Mouse (Mus musculus) kidney, postnatal 4 days (tissue): ENCODE results near the gene Cpn2.

ENCODE experiments used
- DNase-seq, 2 experiments: peaks; one replicate each; pipeline ENCODE4 v3.0.0; 2021; ENCODE audit warnings: mixed read lengths in 2 of 2

The Cpn2 gene

DNA sequence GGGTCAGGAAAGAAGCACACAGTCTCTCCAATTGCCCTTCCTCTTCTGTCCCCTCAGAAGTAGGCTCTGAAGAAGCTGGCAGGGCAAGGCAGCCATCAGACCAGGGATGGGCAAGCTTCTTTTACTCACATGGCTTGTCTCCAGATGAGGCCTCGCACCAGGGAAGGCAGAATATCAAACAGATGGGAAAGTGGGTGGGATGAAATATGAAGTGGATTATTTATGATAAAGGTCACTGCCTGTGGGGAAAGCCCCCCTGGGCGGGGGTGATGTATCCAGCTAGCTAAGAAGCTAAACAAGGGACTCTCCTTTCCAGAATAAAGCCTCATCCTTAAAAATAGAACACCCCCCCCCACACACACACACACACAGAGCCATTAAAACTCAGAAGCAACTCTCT, 31.7 kb downstream of the Cpn2 start:
- no peak for DNase-seq

DNA sequence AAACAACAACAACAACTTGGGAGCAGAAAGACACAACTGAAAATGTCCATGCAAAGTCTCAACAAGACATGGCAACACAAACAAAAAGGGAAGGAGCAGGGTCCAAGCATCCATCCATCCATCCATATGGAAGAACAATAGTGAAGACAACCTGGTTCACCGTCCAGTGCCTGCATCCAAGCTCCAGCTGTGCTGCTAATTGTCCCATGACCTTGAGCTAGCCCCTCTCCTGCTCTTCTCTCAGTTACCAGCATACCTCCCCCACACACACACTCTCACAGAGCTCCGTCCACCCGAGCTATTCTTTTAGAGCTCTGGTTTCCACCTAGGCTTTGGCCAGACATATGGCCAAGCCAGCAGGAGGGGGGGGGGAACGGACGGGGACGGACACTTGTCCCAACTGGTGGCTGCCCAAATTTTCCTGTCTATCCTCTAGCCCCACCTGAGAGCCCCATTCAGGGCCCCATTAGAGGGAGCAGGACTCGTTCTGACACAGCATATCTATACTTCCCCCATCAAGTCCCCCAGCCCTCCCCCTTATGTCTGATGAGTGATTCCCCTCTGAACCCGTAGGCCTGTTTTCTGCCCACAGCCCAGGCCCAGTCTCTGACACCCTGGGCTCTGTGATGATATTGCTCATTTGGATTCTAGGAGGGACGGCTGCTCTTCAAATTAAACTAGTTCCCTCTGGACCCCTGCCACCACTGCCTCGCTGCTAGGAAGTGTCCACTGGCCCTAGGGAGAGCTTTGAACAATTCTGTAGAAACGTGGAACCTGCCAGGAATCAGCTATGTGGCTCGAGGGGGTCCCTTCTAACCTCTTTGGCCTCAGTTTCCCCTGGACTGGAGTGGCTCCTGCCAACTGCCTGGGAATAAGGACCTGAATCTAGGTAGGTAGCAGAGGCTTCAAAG, 32.4 kb downstream of the Cpn2 start:
- no peak for DNase-seq

DNA sequence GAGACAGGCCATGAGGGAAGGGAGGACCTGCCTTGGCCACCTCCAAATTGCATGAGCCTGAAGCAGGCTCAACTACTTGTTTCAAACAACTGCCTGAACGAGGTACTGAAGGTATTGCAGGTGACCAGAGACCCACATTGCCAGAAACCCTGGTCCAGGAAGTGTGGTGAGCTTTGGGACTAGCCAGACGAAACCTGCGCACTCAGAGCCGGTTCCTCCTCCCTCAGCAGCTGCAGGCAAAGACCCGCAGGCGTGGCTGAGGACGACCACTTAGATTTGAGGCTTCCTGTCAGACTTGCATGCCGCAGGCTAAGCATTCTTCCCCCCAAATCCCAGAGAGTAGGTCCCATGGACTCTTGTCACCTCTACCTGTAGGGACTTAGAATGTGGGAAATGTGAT, 33.2 kb downstream of the Cpn2 start:
- DNase-seq: no peak

DNA sequence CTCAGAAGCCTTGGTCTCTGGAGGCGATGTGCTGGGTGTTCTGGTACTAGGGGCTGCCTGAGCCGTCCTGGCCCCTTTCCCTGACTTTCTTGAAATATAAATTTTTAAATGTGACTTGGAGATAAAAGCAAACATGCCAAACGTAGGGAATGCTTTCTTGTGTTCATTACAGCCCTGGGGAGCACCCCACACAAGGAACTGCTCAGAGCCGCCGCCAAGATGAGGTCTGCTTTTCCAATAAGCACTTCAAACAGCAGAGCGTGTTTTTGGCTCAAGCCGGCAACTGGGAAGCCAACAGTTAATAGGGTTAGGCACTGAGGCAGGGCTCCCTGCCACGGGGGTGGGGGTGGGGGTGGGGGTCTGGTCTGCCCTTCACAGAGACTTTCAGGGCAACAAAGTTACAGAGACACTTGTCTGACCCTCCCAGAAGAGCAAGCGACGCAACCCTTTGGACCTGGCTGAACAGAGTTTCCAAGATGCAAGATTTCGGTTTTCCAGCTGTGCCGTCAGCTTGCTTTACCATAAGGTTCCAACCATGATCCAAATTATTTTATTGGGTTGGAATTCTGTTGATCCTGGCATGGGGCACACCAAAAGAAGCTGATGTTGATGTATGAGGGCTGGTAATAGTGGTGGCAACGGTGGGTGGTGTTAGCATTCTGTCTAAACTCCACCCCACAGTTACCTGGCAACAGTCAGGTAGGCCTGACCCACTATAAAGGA, 35.3 kb downstream of the Cpn2 start:
- DNase-seq: peak in 1 of 2 experiments; percentile 22

DNA sequence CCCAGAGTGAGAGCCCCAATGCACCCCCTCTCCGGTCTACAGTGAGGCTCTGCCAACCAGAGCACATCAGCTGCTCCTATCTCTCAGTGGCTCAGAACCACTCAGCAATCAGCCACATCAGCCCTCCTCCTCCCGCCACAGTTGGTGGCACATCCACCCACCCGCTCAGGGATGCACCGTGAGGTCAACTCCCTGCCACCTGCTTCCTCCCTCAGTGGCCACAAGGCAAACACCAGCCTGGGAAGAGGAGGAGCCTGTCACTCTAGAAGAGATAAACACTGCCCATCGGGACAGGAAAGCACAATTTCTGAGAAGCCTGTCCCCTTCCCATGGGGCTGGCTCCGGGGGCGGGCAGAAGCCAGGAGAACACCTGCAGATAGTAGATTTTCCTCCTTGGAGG, 39.9 kb downstream of the Cpn2 start:
- DNase-seq: peak; percentile 36 to 59

DNA sequence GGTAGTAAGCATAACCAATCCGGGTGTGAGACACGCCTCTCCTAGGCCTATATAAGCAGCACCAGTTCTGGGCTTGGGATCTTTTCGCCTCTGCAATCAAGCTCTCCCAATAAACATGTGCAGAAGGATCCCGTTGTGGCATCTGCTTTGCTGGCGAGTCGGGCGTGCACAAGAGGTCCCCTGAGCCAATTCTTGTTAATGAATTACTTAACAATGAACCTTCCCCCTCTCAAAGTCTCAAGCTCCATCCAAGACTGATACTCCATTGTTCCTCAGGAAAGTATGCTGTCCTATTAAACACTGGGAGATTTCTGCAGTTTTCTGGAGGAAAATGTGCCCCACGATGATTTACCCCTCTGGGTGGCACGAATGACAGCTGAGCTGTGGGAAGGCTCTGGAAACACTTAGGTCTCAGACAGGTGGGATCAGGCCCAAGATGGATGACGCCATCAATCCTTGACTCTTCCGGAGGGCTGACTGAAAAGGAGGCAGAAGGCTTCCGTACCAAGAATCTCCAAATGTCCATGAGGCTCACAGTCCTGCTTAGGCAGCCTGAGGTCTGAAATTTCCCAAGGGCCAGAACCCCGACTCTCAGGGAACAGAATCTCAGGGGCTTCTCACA, 46.0 kb downstream of the Cpn2 start:
- no peak for DNase-seq

DNA sequence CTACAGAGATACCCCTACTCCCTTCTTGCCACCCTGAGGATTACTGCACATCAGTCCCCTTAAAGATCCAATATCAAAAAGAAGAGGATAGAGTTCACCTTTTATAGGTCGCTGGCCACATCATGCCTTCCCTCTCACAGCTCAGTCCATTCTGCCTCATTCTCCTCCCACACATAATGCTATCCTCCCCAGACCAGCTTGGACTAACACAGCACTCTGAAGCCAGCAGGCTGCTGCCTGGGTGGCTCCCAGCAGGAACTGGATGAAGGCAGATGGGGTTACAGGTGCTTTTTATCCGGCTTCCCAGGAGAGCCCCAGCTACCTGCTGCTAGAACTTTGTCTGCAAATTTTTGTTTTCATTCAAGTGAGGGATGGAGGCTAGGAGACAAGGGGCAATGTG, 51.5 kb downstream of the Cpn2 start:
- peak in 1 of 2 experiments; percentile 53 for DNase-seq

DNA sequence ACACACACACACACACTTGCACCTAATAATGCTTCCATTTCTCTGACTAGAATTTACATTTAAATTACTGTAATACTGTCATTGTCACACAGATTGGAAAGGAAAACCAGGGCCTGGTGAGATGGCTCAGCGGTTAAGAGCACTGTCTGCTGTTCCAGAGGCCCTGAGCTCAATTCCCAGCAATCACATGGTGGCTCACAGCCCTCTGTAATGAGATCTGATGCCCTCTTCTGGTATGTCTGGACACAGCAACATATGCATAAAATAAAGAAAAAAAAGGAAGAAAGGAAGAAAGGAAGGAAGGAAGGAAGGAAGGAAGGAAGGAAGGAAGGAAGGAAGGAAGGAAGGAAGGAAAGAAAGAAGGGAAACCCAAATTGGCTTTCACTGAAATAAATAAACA, 53.7 kb downstream of the Cpn2 start:
- no peak for DNase-seq

DNA sequence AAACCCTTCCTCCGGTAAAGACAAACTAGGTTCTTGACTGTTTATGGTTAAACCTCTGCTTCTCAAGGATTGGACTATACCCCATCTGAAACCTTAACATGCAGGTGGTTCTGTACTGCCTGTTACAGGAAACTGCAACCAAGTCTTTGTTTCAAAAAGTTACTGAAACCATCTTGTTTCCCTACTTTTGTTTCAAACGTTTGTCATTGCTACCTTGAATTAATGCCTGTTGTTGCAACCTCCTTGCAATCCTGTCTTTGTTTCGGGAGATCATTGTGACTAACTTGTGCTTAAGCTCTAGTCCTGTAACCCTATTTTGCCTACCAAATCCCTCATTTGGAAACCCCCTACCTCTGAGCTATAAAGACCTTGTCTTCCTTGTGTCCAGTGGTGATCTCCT, 55.3 kb downstream of the Cpn2 start:
- no peak for DNase-seq

DNA sequence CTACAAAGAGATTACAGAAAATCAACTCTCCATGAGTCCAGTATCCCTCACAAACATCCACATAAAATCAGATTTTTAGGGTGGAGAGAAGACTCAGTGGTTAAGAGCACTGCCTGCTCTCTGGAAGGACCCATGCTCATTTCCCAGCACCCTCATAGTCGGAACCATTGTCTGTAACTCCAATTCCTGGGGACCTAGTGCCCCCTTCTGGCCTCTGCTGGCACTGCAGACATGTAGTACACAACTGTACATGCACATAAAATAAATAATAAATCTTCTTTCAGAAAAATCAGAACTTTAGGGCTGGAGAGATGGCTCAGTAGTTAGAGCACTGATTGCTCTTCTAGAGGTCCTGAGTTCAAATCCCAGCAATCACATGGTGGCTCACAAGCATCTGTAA, 58.0 kb downstream of the Cpn2 start:
- no peak for DNase-seq

DNA sequence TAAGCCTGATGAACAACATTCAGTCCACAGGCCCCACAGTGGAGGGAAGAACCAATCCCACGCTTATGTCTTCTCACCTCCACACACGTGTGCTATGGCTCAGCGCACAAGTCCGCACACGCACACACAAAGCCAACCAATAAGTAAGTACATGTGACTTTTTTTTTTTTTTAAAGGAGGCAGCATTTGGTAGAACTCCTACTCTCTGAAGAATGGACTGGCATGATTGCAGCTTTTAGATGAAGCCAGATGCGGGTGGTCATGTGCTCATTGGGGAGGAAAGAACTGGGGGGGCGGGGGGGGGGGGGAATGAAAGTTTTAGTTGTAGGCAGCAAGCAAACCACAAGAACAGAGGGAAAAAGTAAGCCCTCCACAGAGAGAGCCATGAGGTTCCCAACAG, 59.3 kb downstream of the Cpn2 start:
- no peak for DNase-seq

DNA sequence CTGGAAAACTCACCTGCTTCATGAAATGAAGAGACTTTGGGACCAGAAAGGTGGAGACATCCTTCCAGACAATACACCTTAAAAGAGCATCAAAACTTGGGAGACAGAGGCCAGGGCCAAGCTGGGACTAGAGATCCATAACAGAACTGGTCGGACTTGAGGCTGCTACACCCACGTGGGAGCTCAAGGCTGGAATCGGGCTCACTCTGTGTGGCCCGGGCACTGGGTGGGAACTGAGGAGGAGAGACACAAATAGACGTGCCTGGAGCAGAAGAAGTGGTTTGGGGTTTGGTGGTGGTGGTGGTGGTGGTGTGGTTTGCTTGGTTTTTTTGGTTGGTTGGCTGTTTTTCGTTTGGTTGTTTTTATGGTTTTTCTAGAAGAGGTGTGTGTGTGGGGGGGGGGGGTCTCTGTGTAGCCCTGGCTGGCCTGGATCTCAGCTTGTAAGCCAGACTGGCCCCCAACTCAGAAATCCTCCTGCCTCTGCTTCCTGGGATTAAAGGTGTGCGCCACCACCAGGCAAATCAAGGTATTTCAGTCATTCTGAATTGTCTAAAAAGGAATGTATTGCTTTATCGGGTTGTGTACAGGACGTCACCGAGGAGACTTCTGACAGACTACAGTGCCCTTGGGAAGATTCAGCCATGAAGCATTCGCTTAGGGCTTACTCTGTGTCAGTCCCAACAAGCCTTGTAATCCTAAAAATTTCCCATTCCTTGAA, 60.0 kb downstream of the Cpn2 start:
- no peak for DNase-seq
